Mouse (Mus musculus) CH12.LX (cell line): ENCODE results near the gene Ung.
A peak's percentile ranks its signal among the peaks of the same experiment; 100 is the strongest.

ENCODE experiments used
- BHLHE40 ChIP-seq: IDR thresholded peaks from 2 replicates; pipeline ENCODE4 v1.6.1; 2011; ENCODE audit warnings: mild to moderate bottlenecking, low read depth, low read length, improper control_type of control experiment
- CTCF ChIP-seq, 2 experiments: IDR thresholded peaks in 1 of 2; conservative IDR thresholded peaks in 1 of 2; 2 replicates each; pipeline ENCODE4 v1.5.1; 2011 to 2012; ENCODE audit warnings: low read depth in 2 of 2, low read length in 2 of 2, improper control_type of control experiment in 1 of 2, inconsistent platforms in 1 of 2, mild to moderate bottlenecking in 1 of 2, moderate library complexity in 1 of 2
- EP300 ChIP-seq: IDR thresholded peaks from 2 replicates; pipeline ENCODE4 v1.6.1; 2011; ENCODE audit warnings: low read length, improper control_type of control experiment
- MAZ ChIP-seq: IDR thresholded peaks from 2 replicates; pipeline ENCODE4 v1.6.1; 2012; ENCODE audit warnings: low read depth, mild to moderate bottlenecking, inconsistent platforms, low read length, improper control_type of control experiment, moderate library complexity
- MYC ChIP-seq: IDR thresholded peaks from 2 replicates; pipeline ENCODE4 v1.6.1; 2011; ENCODE audit warnings: low read depth, mild to moderate bottlenecking, improper control_type of control experiment, low read length

- TF ChIP-seq EP300, result peak; percentile 86
- no peak for TF ChIP-seq MAZ
- no peak for TF ChIP-seq MYC
- no peak for TF ChIP-seq CTCF (conservative IDR thresholded peaks at IDR 0.05 in 1 of 2, IDR thresholded peaks at IDR 0.05 in 1 of 2; ENCODE audit: low read depth in 2 of 2, low read length in 2 of 2)
- TF ChIP-seq BHLHE40, result no peak
Observed at GRCm38 (mm10) chr5:114115030-114115429, 15.2 kb upstream of the Ung start.
